Mouse (Mus musculus) myocyte (in vitro differentiated cells): ENCODE results near the gene Itpr2.

ENCODE experiments used
- E2F4 ChIP-seq: IDR thresholded peaks from one replicate; pipeline ENCODE4 v1.6.1; 2011; ENCODE audit warnings: mild to moderate bottlenecking, control low read depth, moderate library complexity; ENCODE audit not compliant: insufficient read depth
- MAX ChIP-seq: IDR thresholded peaks from one replicate; pipeline ENCODE4 v1.6.1; 2011; ENCODE audit warnings: low read depth, mild to moderate bottlenecking, control low read depth
- POLR2A ChIP-seq: IDR thresholded peaks from one replicate; pipeline ENCODE4 v1.6.1; 2011; ENCODE audit warnings: low read depth, mild to moderate bottlenecking, control low read depth, moderate library complexity; ENCODE audit not compliant: insufficient read length
- POLR2AphosphoS2 ChIP-seq: IDR thresholded peaks from one replicate; pipeline ENCODE4 v1.6.1; 2011; ENCODE audit warnings: low read depth, control low read depth; ENCODE audit not compliant: insufficient read length
- TCF3 ChIP-seq: IDR thresholded peaks from one replicate; pipeline ENCODE4 v1.6.1; 2011; ENCODE audit warnings: low read depth, control low read depth; ENCODE audit not compliant: insufficient read length
- USF1 ChIP-seq: IDR thresholded peaks from one replicate; pipeline ENCODE4 v1.6.1; 2011; ENCODE audit warnings: low read depth, mild to moderate bottlenecking, control low read depth, moderate library complexity

GRCm38 (mm10) chr6:146258261-146258660 lies 243.8 kb downstream of the Itpr2 start:
- TF ChIP-seq POLR2A (no peak), MAX (no peak), TCF3 (no peak), E2F4 (no peak), POLR2AphosphoS2 (no peak), USF1 (no peak)
